Mouse (Mus musculus) lung, adult 2 months (tissue): Measurements from ENCODE around the gene Haus2.

Experiments
- CTCF ChIP-seq: fragments of 200-500 bp; IDR thresholded peaks from 2 replicates; pipeline ENCODE4 v1.5.1; 2011; ENCODE audit warnings: mild to moderate bottlenecking, low read length, control low read depth; ENCODE audit not compliant: insufficient read depth
- POLR2A ChIP-seq: fragments of 200-500 bp; IDR thresholded peaks from 2 replicates; pipeline ENCODE4 v1.6.1; 2011; ENCODE audit warnings: low read depth, mild to moderate bottlenecking, control low read depth, low read length, borderline replicate concordance; ENCODE audit errors: extremely low read depth

DNA sequence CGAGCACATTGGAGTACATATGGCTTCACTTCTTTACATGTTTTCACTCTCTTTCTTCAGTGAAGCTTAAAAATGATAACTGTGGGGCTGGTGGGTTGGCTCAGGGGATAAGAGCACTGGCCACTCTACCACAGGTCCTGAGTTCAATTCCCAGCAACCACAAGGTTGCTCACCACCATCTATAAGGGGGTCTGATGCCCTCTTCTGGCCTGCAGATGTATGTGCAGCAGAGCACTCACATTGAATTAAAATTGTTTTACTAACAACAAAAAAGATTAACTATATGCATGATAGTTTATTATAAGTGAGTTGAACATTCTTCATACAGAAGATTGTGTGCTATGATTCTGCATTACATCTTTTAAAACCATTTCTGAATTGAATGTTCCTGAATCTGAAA lies 10.4 kb downstream of the Haus2 start:
- TF ChIP-seq CTCF (no peak), POLR2A (no peak)
